In genomic region chr3:152339862-152340557, GRCm38 (mm10) we compare ENCODE assay signal across 8 mouse cellular contexts. TPM values are rescaled to one million over a fixed set of nuclear protein-coding genes. Genes with fewer than 3 reads are reported as not detected.
A peak's percentile ranks its signal among the peaks of the same experiment; 100 is the strongest.
DNase-seq lines count a peak whose midpoint lies in the region; ATAC-seq and TF ChIP-seq lines count a peak whose summit lies in the region.

Miga1 (minus strand) TSS chr3:152340407.

- WGBS in bone marrow, adult 2 months = under 1% methylated on average over 54 of the region's 54 CpGs
- 3% methylated on average over 53 of the region's 54 CpGs for WGBS in limb, embryonic 13.5 days
- WGBS in midbrain, embryonic 14.5 days = 3% methylated on average over 54 of the region's 54 CpGs

- H3K27me3 ChIP-seq in limb, embryonic 13.5 days = no peaks in the 10 kb centered on the region
- H3K27me3 ChIP-seq in midbrain, embryonic 14.5 days (ENCODE audit: control insufficient read depth, insufficient read depth, low read length) = no peaks in the 10 kb centered on the region

- peaks cover 2% of the 10 kb centered on the region; the same call in 1 of the 2 replicates for H3K4me1 ChIP-seq in bone marrow, adult 2 months (ENCODE audit: control insufficient read depth, insufficient read depth, low read length)
- no peaks in the 10 kb centered on the region for H3K4me1 ChIP-seq in embryonic fibroblast, embryonic 13.5 days (ENCODE audit: control insufficient read depth, insufficient read depth, low read length)
- peaks cover 10% of the 10 kb centered on the region for H3K4me1 ChIP-seq in limb, embryonic 13.5 days
- H3K4me1 ChIP-seq in midbrain, embryonic 14.5 days (ENCODE audit: control insufficient read depth, insufficient read depth, low read length) = peaks cover 7% of the 10 kb centered on the region; the same call in 1 of the 2 replicates

- ATAC-seq in limb, embryonic 13.5 days (ENCODE audit: low FRiP score, low read depth) = peak; percentile 95
- ATAC-seq in midbrain, embryonic 14.5 days (ENCODE audit: low FRiP score, low TSS enrichment) = peak; percentile 93

- H3K4me2 ChIP-seq in limb, embryonic 13.5 days (replicated peaks) = peak within 1 kb of the TSS; percentile 68
- H3K4me2 ChIP-seq in midbrain, embryonic 14.5 days (ENCODE audit: low read length) = peak within 1 kb of the TSS; percentile 58

- peak; percentile 39; the same call in 1 of the 2 replicates for TF ChIP-seq POLR2A in bone marrow, adult 2 months (IDR thresholded peaks at IDR 0.05; ENCODE audit: borderline replicate concordance, control insufficient read depth, low read depth, low read length)
- no peak for TF ChIP-seq POLR2A in embryonic fibroblast, embryonic 13.5 days (IDR thresholded peaks at IDR 0.05; ENCODE audit: low read depth, low read length)

- H3K36me3 ChIP-seq in limb, embryonic 13.5 days = peaks cover 23% of the 10 kb centered on the region
- peaks cover 28% of the 10 kb centered on the region for H3K36me3 ChIP-seq in midbrain, embryonic 14.5 days (ENCODE audit: control insufficient read depth, insufficient read depth, low read length)

- TF ChIP-seq CTCF in bone marrow, adult 2 months (IDR thresholded peaks at IDR 0.05; ENCODE audit: control insufficient read depth, insufficient read depth, low read length) = no peak
- TF ChIP-seq CTCF in embryonic fibroblast, embryonic 13.5 days (IDR thresholded peaks at IDR 0.05; ENCODE audit: borderline replicate concordance, insufficient read depth, low read length) = no peak

- peak within 1 kb of the TSS; percentile 81 for H3K9ac ChIP-seq in limb, embryonic 13.5 days
- H3K9ac ChIP-seq in midbrain, embryonic 14.5 days (replicated peaks; ENCODE audit: low read length) = peak within 1 kb of the TSS; percentile 64

- H3K27ac ChIP-seq in bone marrow, adult 2 months (ENCODE audit: control insufficient read depth, insufficient read depth, low read depth, low read length, poor library complexity) = peak within 1 kb of the TSS; percentile 32; the same call in 1 of the 2 replicates
- H3K27ac ChIP-seq in embryonic fibroblast, embryonic 13.5 days (ENCODE audit: insufficient read depth, low read length) = no peak within 1 kb of the TSS
- no peak within 1 kb of the TSS for H3K27ac ChIP-seq in limb, embryonic 13.5 days
- peak within 1 kb of the TSS; percentile 70; the same call in 1 of the 2 replicates for H3K27ac ChIP-seq in midbrain, embryonic 14.5 days (replicated peaks; ENCODE audit: low read depth, low read length)

- no peaks in the 10 kb centered on the region for H3K9me3 ChIP-seq in limb, embryonic 13.5 days
- H3K9me3 ChIP-seq in midbrain, embryonic 14.5 days (ENCODE audit: control insufficient read depth, low read length) = no peaks in the 10 kb centered on the region

- DNase-seq in 416B (ENCODE audit: low read depth) = peak; percentile 68
- DNase-seq in heart, adult 9 months (ENCODE audit: low spot score in 2 of 2) = peak; percentile 41 to 52
- DNase-seq in kidney, adult 9 months = peak; percentile 62
- DNase-seq in midbrain, embryonic 14.5 days = peak; percentile 94
- peak; percentile 57 to 73 for DNase-seq in spleen, adult 18-20 months

- peak within 1 kb of the TSS; percentile 65 for H3K4me3 ChIP-seq in bone marrow, adult 2 months (replicated peaks; ENCODE audit: control insufficient read depth, low read depth, low read length)
- H3K4me3 ChIP-seq in embryonic fibroblast, embryonic 13.5 days (ENCODE audit: insufficient read depth, low read length) = peak within 1 kb of the TSS; percentile 71
- H3K4me3 ChIP-seq in limb, embryonic 13.5 days = peak within 1 kb of the TSS; percentile 84
- H3K4me3 ChIP-seq in midbrain, embryonic 14.5 days (replicated peaks; ENCODE audit: low read depth, low read length) = peak within 1 kb of the TSS; percentile 86

RNA-seq across cellular contexts. Expression of gene Miga1, which starts in this region (rescaled TPM):
- polyA plus RNA-seq in bone marrow, adult 2 months (2011; ENCODE audit: insufficient read depth, insufficient read length, low replicate concordance, missing spikeins) = 0.65 and 2.8 TPM in 2 replicates
- 9.9 and 13.2 TPM in 2 replicates for polyA plus RNA-seq in embryonic fibroblast, embryonic 13.5 days (2011; ENCODE audit: insufficient read length, low read depth, missing spikeins)
- 19.0 and 21.9 TPM in 2 replicates for polyA plus RNA-seq in limb, embryonic 13.5 days (2015; fragmentation: Nextera tagmentation; extraction: Ambion mirVana)
- 19.3 and 23.7 TPM in 2 replicates for polyA plus RNA-seq in midbrain, embryonic 14.5 days (2014; fragmentation: Nextera tagmentation; extraction: Ambion mirVana)

Comparison
In these comparisons a context has a peak if more than half of its experiments do, and no peak if none do; other contexts are left out.
1. H3K27ac ChIP-seq: peak in bone marrow, adult 2 months (single experiment) and midbrain, embryonic 14.5 days (single experiment); none in embryonic fibroblast, embryonic 13.5 days (single experiment) and limb, embryonic 13.5 days (single experiment).
2. Peak in every context shown above with its lines, with median percentiles within 50 percentile points of each other: DNase-seq and H3K4me3 ChIP-seq.